Mouse (Mus musculus) G1E (cell line): ENCODE measurements around the gene Ptcd1.

Experiments used
- CTCF ChIP-seq: IDR thresholded peaks from 2 replicates; pipeline ENCODE4 v1.5.1; 2012; ENCODE audit warnings: low read depth, low read length, inconsistent platforms, mixed read lengths
- GATA1 ChIP-seq: IDR thresholded peaks from 2 replicates; pipeline ENCODE4 v1.6.1; 2012; ENCODE audit warnings: borderline replicate concordance, low read length, inconsistent platforms, mixed read lengths
- GATA2 ChIP-seq: IDR thresholded peaks from 2 replicates; pipeline ENCODE4 v1.6.1; 2012; ENCODE audit warnings: low read depth, low read length, inconsistent platforms, borderline replicate concordance
- TAL1 ChIP-seq: conservative IDR thresholded peaks from 2 replicates; pipeline ENCODE4 v1.6.1; 2012; ENCODE audit warnings: low read depth, low read length, inconsistent platforms, mixed read lengths

DNA sequence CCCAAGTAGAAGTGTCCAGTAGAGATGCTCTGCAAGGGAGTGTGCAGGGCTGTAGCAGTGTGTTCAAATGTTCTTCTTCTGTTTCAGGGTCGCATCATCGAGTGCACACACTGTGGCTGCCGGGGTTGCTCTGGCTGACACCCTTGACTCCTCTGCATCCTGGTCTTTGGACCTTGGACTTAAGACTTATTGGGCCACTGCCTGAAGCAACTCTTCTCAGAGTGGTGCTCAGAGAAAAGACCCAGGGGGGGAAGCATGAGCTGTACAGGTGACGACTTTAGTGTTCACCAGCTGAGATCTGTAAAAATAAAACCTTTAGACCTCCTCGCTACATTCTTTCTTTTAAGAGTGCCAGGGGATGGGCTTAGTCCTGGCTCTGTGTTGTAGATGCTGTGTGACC, 19.2 kb downstream of the Ptcd1 start:
- TF ChIP-seq CTCF, result no peak
- TF ChIP-seq GATA1, result no peak
- TF ChIP-seq TAL1, result no peak
- TF ChIP-seq GATA2, result no peak
